Mouse (Mus musculus): ENCODE measurements around the gene Serinc4. TPM values are rescaled to one million over a fixed set of nuclear protein-coding genes. Genes with fewer than 3 reads are reported as not detected.

The Serinc4 gene
- polyA plus RNA-seq, 1 experiment from 2014 or later, result 0.15 TPM

- H3K4me1 ChIP-seq, result peaks cover 16% of the 10 kb centered on the region
- WGBS, result 76% methylated on average over 2 of the region's 2 CpGs
Observed at GRCm38 (mm10) chr2:121460071-121460470, 3.5 kb upstream of the Serinc4 start.

GRCm38 (mm10) chr2:121455534-121455933 is 1.0 kb downstream of the Serinc4 start:
- WGBS, result 77% methylated on average over 5 of the region's 5 CpGs
- Histone ChIP-seq H3K27ac (no peak overlapping the region), H3K9me3 (no peaks in the 10 kb centered on the region), H3K27me3 (ENCODE audit: poor library complexity, severe bottlenecking) (no peaks in the 10 kb centered on the region), H3K4me3 (no peak overlapping the region), H3K4me1 (peaks cover 30% of the 10 kb centered on the region), H3K36me3 (replicated peaks) (peaks cover 66% of the 10 kb centered on the region)
- no peak for DNase-seq (ENCODE audit: extremely low spot score, low spot score)

More at GRCm38 (mm10) chr2:121460071-121460470, 3.5 kb upstream of the Serinc4 start:
- Histone ChIP-seq H3K36me3 (replicated peaks) (peaks cover 35% of the 10 kb centered on the region), H3K4me3 (no peak overlapping the region), H3K27me3 (ENCODE audit: poor library complexity, severe bottlenecking) (no peaks in the 10 kb centered on the region), H3K27ac (no peak overlapping the region), H3K9me3 (no peaks in the 10 kb centered on the region)
- DNase-seq (ENCODE audit: extremely low spot score, low spot score), result no peak

DNA sequence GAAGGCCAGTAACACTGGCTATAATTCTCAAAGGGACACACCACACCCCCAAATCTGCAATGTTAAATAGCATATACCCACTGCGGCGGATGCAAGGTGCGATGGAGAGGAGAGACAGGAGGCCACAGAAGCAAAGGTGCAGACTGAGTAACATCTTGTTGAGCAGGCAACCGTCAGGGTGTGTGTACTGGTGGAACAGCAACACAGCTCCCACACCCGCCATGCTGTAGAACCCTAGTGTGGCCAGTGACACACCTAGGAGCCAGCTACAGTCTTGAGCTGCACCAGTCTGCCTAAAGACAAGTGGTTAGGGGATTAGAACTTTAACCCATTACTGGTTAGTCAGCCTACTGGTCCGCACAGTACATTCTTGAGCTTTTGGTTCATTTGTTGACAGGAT is 2.7 kb downstream of the Serinc4 start:
- Histone ChIP-seq H3K36me3 (replicated peaks) (peaks cover 49% of the 10 kb centered on the region), H3K27me3 (ENCODE audit: poor library complexity, severe bottlenecking) (no peaks in the 10 kb centered on the region), H3K4me3 (peak overlapping the region; percentile 2; the same call in 1 of the 2 replicates)

DNA sequence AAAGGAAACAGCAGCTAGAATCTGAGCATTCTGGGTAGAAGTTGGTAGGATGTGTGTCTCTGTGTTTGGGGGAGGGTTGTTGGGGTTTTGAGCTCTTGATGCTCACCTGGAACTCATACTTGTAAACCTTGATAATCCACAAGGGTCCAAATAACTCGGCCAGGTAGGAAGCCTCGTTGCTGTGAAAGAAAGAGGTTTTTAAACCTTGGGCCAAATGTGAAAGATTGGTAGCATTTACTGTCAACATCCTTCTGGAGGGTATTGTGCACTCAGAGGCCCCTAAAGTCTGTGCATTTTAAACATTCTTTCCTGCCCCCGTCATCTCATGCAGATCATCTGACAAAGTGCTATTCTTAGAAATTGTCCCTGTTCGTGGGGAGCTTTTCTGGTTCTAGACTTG is 3.6 kb downstream of the Serinc4 start, which contains the start of gene Hypk:
Gene Hypk (plus strand): TSS at position 301 of the 400 bp plus-strand sequence.
- peaks cover 37% of the 10 kb centered on the region for H3K4me1 ChIP-seq
- H3K9me3 ChIP-seq, result no peaks in the 10 kb centered on the region
- peaks cover 42% of the 10 kb centered on the region for H3K36me3 ChIP-seq (replicated peaks)
- H3K4me3 ChIP-seq, result peak within 1 kb of the TSS; percentile 10; the same call in 1 of the 2 replicates
- 88% methylated on average over 4 of the region's 4 CpGs for WGBS
- no peak for DNase-seq (ENCODE audit: extremely low spot score, low spot score)
- no peak within 1 kb of the TSS for H3K27ac ChIP-seq
- H3K27me3 ChIP-seq (ENCODE audit: poor library complexity, severe bottlenecking), result no peaks in the 10 kb centered on the region

More for the DNA sequence above, 2.7 kb downstream of the Serinc4 start:
- peaks cover 36% of the 10 kb centered on the region for H3K4me1 ChIP-seq
- no peak for DNase-seq (ENCODE audit: extremely low spot score, low spot score)
- H3K9me3 ChIP-seq, result no peaks in the 10 kb centered on the region
- 84% methylated on average over 6 of the region's 6 CpGs for WGBS
- H3K27ac ChIP-seq, result no peak overlapping the region

GRCm38 (mm10) chr2:121452361-121452760 is 4.2 kb downstream of the Serinc4 start:
- 89% methylated on average over 4 of the region's 4 CpGs for WGBS
- Histone ChIP-seq H3K9me3 (no peaks in the 10 kb centered on the region), H3K36me3 (replicated peaks) (peaks cover 42% of the 10 kb centered on the region), H3K4me1 (peaks cover 36% of the 10 kb centered on the region), H3K27me3 (ENCODE audit: poor library complexity, severe bottlenecking) (no peaks in the 10 kb centered on the region), H3K4me3 (peak overlapping the region; percentile 10; the same call in 1 of the 2 replicates), H3K27ac (no peak overlapping the region)
- no peak for DNase-seq (ENCODE audit: extremely low spot score, low spot score)

DNA sequence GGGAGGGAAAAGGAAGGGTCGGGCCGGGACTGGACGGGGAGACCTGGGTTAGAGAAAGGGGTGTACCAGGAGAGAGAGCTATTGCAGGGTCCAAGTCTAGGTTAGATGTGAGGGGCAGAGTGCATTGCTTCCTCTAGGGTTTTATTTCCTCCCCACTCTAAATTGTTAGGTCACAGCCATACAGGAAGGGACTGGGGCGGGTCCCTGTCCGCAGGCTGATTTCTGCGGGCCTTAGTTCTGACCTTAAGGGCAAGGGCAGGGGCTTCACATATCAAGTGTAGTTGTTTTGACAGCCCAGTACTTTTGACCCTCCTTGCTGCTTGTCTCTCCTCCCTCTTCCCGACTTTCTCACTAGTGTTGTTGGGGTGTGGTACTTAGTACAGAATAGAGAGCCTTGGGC is 6.5 kb downstream of the Serinc4 start:
- Histone ChIP-seq H3K27me3 (ENCODE audit: poor library complexity, severe bottlenecking) (no peaks in the 10 kb centered on the region), H3K4me1 (peaks cover 30% of the 10 kb centered on the region), H3K4me3 (peak overlapping the region; percentile 98), H3K27ac (peak overlapping the region; percentile 96), H3K36me3 (replicated peaks) (peaks cover 41% of the 10 kb centered on the region), H3K9me3 (no peaks in the 10 kb centered on the region)
- 4% methylated on average over 7 of the region's 7 CpGs for WGBS
- DNase-seq (ENCODE audit: extremely low spot score, low spot score), result no peak

GRCm38 (mm10) chr2:121449545-121450011 is 7.0 kb downstream of the Serinc4 start:
- no peaks in the 10 kb centered on the region for H3K27me3 ChIP-seq (ENCODE audit: poor library complexity, severe bottlenecking)
- no peaks in the 10 kb centered on the region for H3K9me3 ChIP-seq
- peaks cover 36% of the 10 kb centered on the region for H3K36me3 ChIP-seq (replicated peaks)
- H3K4me1 ChIP-seq, result peaks cover 30% of the 10 kb centered on the region
- no peak for DNase-seq (ENCODE audit: extremely low spot score, low spot score)
- H3K27ac ChIP-seq, result peak overlapping the region; percentile 96
- under 1% methylated on average over 54 of the region's 54 CpGs for WGBS
- H3K4me3 ChIP-seq, result peak overlapping the region; percentile 98

GRCm38 (mm10) chr2:121448739-121449535 is 7.6 kb downstream of the Serinc4 start, which contains the start of gene Serf2:
Gene Serf2 (plus strand): TSS chr2:121449195.
- no peaks in the 10 kb centered on the region for H3K27me3 ChIP-seq (ENCODE audit: poor library complexity, severe bottlenecking)
- peaks cover 30% of the 10 kb centered on the region for H3K4me1 ChIP-seq
- peak; percentile 100 for DNase-seq (ENCODE audit: extremely low spot score, low spot score)
- WGBS, result under 1% methylated on average over 71 of the region's 74 CpGs
- H3K36me3 ChIP-seq (replicated peaks), result peaks cover 29% of the 10 kb centered on the region
- H3K4me3 ChIP-seq, result peak within 1 kb of the TSS; percentile 98
- peak within 1 kb of the TSS; percentile 96 for H3K27ac ChIP-seq
- no peaks in the 10 kb centered on the region for H3K9me3 ChIP-seq

- peaks cover 21% of the 10 kb centered on the region for H3K36me3 ChIP-seq (replicated peaks)
- peaks cover 33% of the 10 kb centered on the region for H3K4me1 ChIP-seq
- H3K4me3 ChIP-seq, result peak overlapping the region; percentile 98
- H3K9me3 ChIP-seq, result no peaks in the 10 kb centered on the region
- DNase-seq (ENCODE audit: extremely low spot score, low spot score), result no peak
- WGBS, result 20% methylated on average over 9 of the region's 9 CpGs
- peak overlapping the region; percentile 96 for H3K27ac ChIP-seq
- peaks cover 3% of the 10 kb centered on the region for H3K27me3 ChIP-seq (ENCODE audit: poor library complexity, severe bottlenecking)
Observed at GRCm38 (mm10) chr2:121448136-121448535, 8.4 kb downstream of the Serinc4 start.

- H3K27ac ChIP-seq, result no peak overlapping the region
- H3K4me1 ChIP-seq, result peaks cover 40% of the 10 kb centered on the region
- peaks cover 13% of the 10 kb centered on the region for H3K27me3 ChIP-seq (ENCODE audit: poor library complexity, severe bottlenecking)
- DNase-seq (ENCODE audit: extremely low spot score, low spot score), result no peak
- H3K36me3 ChIP-seq (replicated peaks), result peaks cover 10% of the 10 kb centered on the region
- 89% methylated on average over 3 of the region's 3 CpGs for WGBS
- H3K9me3 ChIP-seq, result no peaks in the 10 kb centered on the region
- no peak overlapping the region for H3K4me3 ChIP-seq
Observed at GRCm38 (mm10) chr2:121447006-121447405, 9.6 kb downstream of the Serinc4 start.

GRCm38 (mm10) chr2:121446506-121446905 is 10.1 kb downstream of the Serinc4 start:
- 81% methylated on average over 4 of the region's 4 CpGs for WGBS
- no peak overlapping the region for H3K4me3 ChIP-seq
- no peak overlapping the region for H3K27ac ChIP-seq
- H3K4me1 ChIP-seq, result peaks cover 44% of the 10 kb centered on the region
- peaks cover 18% of the 10 kb centered on the region for H3K27me3 ChIP-seq (ENCODE audit: poor library complexity, severe bottlenecking)
- H3K9me3 ChIP-seq, result no peaks in the 10 kb centered on the region
- peaks cover 7% of the 10 kb centered on the region for H3K36me3 ChIP-seq (replicated peaks)
- no peak for DNase-seq (ENCODE audit: extremely low spot score, low spot score)

DNA sequence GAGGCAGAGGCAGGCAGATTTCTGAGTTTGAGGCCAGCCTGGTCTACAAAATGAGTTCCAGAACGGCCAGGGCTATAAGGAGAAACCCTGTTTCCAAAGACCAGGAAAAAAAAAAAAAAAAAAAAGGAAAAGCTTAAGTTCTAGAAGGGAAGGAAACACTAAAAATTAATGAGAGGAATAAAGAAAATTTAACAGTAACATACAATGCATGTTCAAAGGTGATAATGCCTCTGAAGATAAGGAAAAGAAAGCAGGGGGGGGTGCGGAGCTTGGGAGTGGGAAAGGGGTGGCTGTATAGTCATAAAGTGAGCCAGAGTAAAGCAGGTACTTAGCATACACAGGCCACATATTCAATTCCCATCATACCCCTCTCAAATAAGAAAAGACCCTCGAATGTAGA is 11.5 kb downstream of the Serinc4 start:
- no peak overlapping the region for H3K27ac ChIP-seq
- peaks cover under 1% of the 10 kb centered on the region; the same call in 1 of the 2 replicates for H3K36me3 ChIP-seq (replicated peaks)
- H3K9me3 ChIP-seq, result no peaks in the 10 kb centered on the region
- peaks cover 29% of the 10 kb centered on the region for H3K27me3 ChIP-seq (ENCODE audit: poor library complexity, severe bottlenecking)
- 88% methylated on average over 3 of the region's 3 CpGs for whole genome bisulfite sequencing
- no peak for DNase-seq (ENCODE audit: extremely low spot score, low spot score)
- no peak overlapping the region for H3K4me3 ChIP-seq
- H3K4me1 ChIP-seq, result peaks cover 31% of the 10 kb centered on the region

DNA sequence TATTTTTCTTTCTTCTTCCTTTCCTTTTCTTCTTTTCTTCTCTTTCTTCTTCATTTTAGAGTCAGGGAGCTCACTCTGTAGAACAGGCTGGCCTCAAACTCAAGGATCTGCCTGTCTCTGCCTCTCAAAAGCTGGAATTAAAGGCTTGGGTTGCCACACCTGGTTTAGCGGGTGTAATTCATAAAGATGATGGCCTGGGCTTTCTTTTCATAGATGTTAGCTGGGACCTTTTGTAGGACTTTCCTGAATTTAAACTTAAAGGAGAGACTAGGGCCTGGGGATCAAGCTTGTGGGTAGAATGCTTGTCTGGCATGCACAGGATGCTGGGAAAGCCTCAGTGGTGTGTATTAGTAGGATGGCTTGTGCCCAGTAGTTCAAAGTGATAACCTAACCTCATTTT is 12.4 kb downstream of the Serinc4 start, which contains the start of gene Ell3:
Gene Ell3 (minus strand): TSS at position 101 of the 400 bp plus-strand sequence.
- Histone ChIP-seq H3K4me1 (peaks cover 30% of the 10 kb centered on the region), H3K27ac (no peak within 1 kb of the TSS), H3K27me3 (ENCODE audit: poor library complexity, severe bottlenecking) (peaks cover 29% of the 10 kb centered on the region), H3K4me3 (peak within 1 kb of the TSS; percentile 49; the same call in 1 of the 2 replicates), H3K36me3 (replicated peaks) (peaks cover 10% of the 10 kb centered on the region), H3K9me3 (no peaks in the 10 kb centered on the region)
- no peak for DNase-seq (ENCODE audit: extremely low spot score, low spot score)
- WGBS, result 83% methylated on average over 1 of the region's 1 CpGs
